Comparison of ENCODE assay signal across 8 mouse cellular contexts in genomic region chr16:52094735-52095459, GRCm38 (mm10).
DNase-seq lines count a peak whose midpoint lies in the region; ATAC-seq and TF ChIP-seq lines count a peak whose summit lies in the region.

No protein-coding gene starts in this region.

- H3K4me2 ChIP-seq in heart, embryonic 15.5 days, result no peak overlapping the region

- no peaks in the 10 kb centered on the region for H3K9me3 ChIP-seq in heart, embryonic 15.5 days (replicated peaks)
- H3K9me3 ChIP-seq in midbrain, embryonic 10.5 days (replicated peaks), result no peaks in the 10 kb centered on the region

- WGBS in kidney, adult 2 months, result 78% methylated on average over 10 of the region's 10 CpGs
- WGBS in heart, embryonic 15.5 days, result 65% methylated on average over 10 of the region's 10 CpGs
- 93% methylated on average over 10 of the region's 10 CpGs for WGBS in midbrain, embryonic 10.5 days

- TF ChIP-seq POLR2A in kidney, adult 2 months (IDR thresholded peaks at IDR 0.05; ENCODE audit: low read depth, low read length), result no peak

- no peaks in the 10 kb centered on the region for H3K27me3 ChIP-seq in kidney, adult 2 months (replicated peaks; ENCODE audit: control insufficient read depth, insufficient read depth, low read length)
- H3K27me3 ChIP-seq in heart, embryonic 15.5 days, result no peaks in the 10 kb centered on the region
- no peaks in the 10 kb centered on the region for H3K27me3 ChIP-seq in midbrain, embryonic 10.5 days (ENCODE audit: low read depth, poor library complexity, severe bottlenecking)

- TF ChIP-seq CTCF in kidney, adult 2 months (conservative IDR thresholded peaks at IDR 0.05; ENCODE audit: insufficient read depth, insufficient read length, low read depth, low read length), result no peak

- H3K9ac ChIP-seq in heart, embryonic 15.5 days, result no peak overlapping the region

- no peak overlapping the region for H3K27ac ChIP-seq in kidney, adult 2 months (ENCODE audit: insufficient read depth, low read depth, low read length)
- peak overlapping the region; percentile 80 for H3K27ac ChIP-seq in heart, embryonic 15.5 days
- H3K27ac ChIP-seq in midbrain, embryonic 10.5 days (replicated peaks), result no peak overlapping the region

- no peak overlapping the region for H3K4me3 ChIP-seq in kidney, adult 2 months (ENCODE audit: insufficient read depth, low read depth, low read length)
- no peak overlapping the region for H3K4me3 ChIP-seq in heart, embryonic 15.5 days
- H3K4me3 ChIP-seq in midbrain, embryonic 10.5 days, result no peak overlapping the region

- H3K4me1 ChIP-seq in kidney, adult 2 months (ENCODE audit: control insufficient read depth, insufficient read depth, low read length), result peaks cover 13% of the 10 kb centered on the region
- peaks cover 40% of the 10 kb centered on the region for H3K4me1 ChIP-seq in heart, embryonic 15.5 days (replicated peaks)
- peaks cover 2% of the 10 kb centered on the region; the same call in 1 of the 2 replicates for H3K4me1 ChIP-seq in midbrain, embryonic 10.5 days

- peak; percentile 50 for DNase-seq in kidney, adult 2 months
- DNase-seq in kidney, postnatal 10 days, result no peak
- DNase-seq in adrenal gland, postnatal 36 days, result peak; percentile 64 to 73
- peak; percentile 67 for DNase-seq in naive thymus-derived CD4-positive, alpha-beta T cell, adult 2 months (ENCODE audit: low read depth)
- no peak for DNase-seq in midbrain, embryonic 10.5 days (ENCODE audit: low spot score)
- DNase-seq in cerebellum, adult 11 months, result no peak
- no peak for DNase-seq in right cerebral cortex, postnatal 36 days (ENCODE audit: low spot score in 2 of 2)

- no peaks in the 10 kb centered on the region for H3K36me3 ChIP-seq in kidney, adult 2 months (ENCODE audit: control insufficient read depth, insufficient read depth, low read length)
- 0 out of 2 replicates have a peak, but pooled peaks cover 4% of the 10 kb centered on the region for H3K36me3 ChIP-seq in heart, embryonic 15.5 days
- peaks cover 45% of the 10 kb centered on the region for H3K36me3 ChIP-seq in midbrain, embryonic 10.5 days

- 0 out of 2 replicates have a peak, but pooled peaks have one; percentile 5 for ATAC-seq in heart, embryonic 15.5 days (replicated peaks; ENCODE audit: insufficient number of reproducible peaks, insufficient read depth, low FRiP score, low read depth)

Comparison
In these comparisons a context has a peak if more than half of its experiments do, and no peak if none do; other contexts are left out.
1. DNase-seq: peak in kidney, adult 2 months (single experiment), adrenal gland, postnatal 36 days (2 of 2) and naive thymus-derived CD4-positive, alpha-beta T cell, adult 2 months (single experiment); none in kidney, postnatal 10 days (single experiment), midbrain, embryonic 10.5 days (single experiment), cerebellum, adult 11 months (single experiment) and right cerebral cortex, postnatal 36 days (0 of 2).